Mouse (Mus musculus) kidney, adult 2 months (tissue): ENCODE results near the gene Gm11034. TPM values are rescaled to one million over a fixed set of nuclear protein-coding genes. Genes with fewer than 3 reads are reported as not detected.

Source experiments
- DNase-seq: peaks from one replicate; pipeline ENCODE4 v3.0.0; 2021
- H3K27ac ChIP-seq: fragments of 200-500 bp; 2 replicates; pipeline ENCODE4 v1.5.1; 2012; ENCODE audit warnings: low read depth, low read length, control low read depth, inconsistent platforms; ENCODE audit not compliant: insufficient read depth
- H3K27me3 ChIP-seq: fragments of 200-500 bp; replicated peaks from 2 replicates; pipeline ENCODE4 v1.6.1; 2012; ENCODE audit warnings: mild to moderate bottlenecking, moderate library complexity, low read length, inconsistent platforms; ENCODE audit not compliant: control insufficient read depth, insufficient read depth
- H3K36me3 ChIP-seq: fragments of 200-500 bp; 2 replicates; pipeline ENCODE4 v1.6.1; 2012; ENCODE audit warnings: mild to moderate bottlenecking, moderate library complexity, low read length, inconsistent platforms; ENCODE audit not compliant: control insufficient read depth, insufficient read depth
- H3K4me1 ChIP-seq: fragments of 200-500 bp; 2 replicates; pipeline ENCODE4 v1.6.1; 2011; ENCODE audit warnings: low read length; ENCODE audit not compliant: control insufficient read depth, insufficient read depth
- H3K4me3 ChIP-seq: fragments of 200-500 bp; 2 replicates; pipeline ENCODE4 v1.5.1; 2011; ENCODE audit warnings: mild to moderate bottlenecking, low read depth, low read length, control low read depth; ENCODE audit not compliant: insufficient read depth
- CTCF ChIP-seq: fragments of 200-500 bp; conservative IDR thresholded peaks from 2 replicates; pipeline ENCODE4 v1.5.1; 2011; ENCODE audit warnings: low read depth, mild to moderate bottlenecking, control low read depth, low read length, moderate library complexity, mixed read lengths; ENCODE audit not compliant: insufficient read depth, insufficient read length
- POLR2A ChIP-seq: fragments of 200-500 bp; IDR thresholded peaks from one replicate; pipeline ENCODE4 v1.6.1; 2011; ENCODE audit warnings: low read depth, low read length, control low read depth
- WGBS: fragments of 180-500 bp; shearing (Covaris S2); methylation state at CpG from one replicate; pipeline ENCODE4 v1.1.7; 2018; 5-methylcytosine and 5-hydroxymethylcytosine counted together
- polyA plus RNA-seq: library from polyadenylated mRNA; depleted of rRNA; stranded (reverse); fragments of >200 nt; gene quantifications from 2 replicates; pipeline ENCODE4 v1.2.3, GENCODE M21; 2012; rRNA removed

The Gm11034 gene
- polyA plus RNA-seq, 1 experiment: not detected

- no peak within 1 kb of the TSS for H3K4me3 ChIP-seq
- H3K27ac ChIP-seq: no peak within 1 kb of the TSS
- TF ChIP-seq POLR2A (no peak), CTCF (no peak)
- H3K27me3 ChIP-seq: no peaks in the 10 kb centered on the region
- no peak for DNase-seq
- H3K4me1 ChIP-seq: 0 out of 2 replicates have a peak, but pooled peaks cover under 1% of the 10 kb centered on the region
- 62% methylated on average over 12 of the region's 12 CpGs for WGBS
- no peaks in the 10 kb centered on the region for H3K36me3 ChIP-seq
Measured at GRCm38 (mm10) chr8:72189417-72190214, 23.8 kb downstream of the Gm11034 start, which contains the start of gene Hsh2d. Gene Hsh2d, plus strand, starts transcription at chr8:72189638.

GRCm38 (mm10) chr8:72187793-72188331 lies 25.6 kb downstream of the Gm11034 start:
- DNase-seq: no peak
- no peak overlapping the region for H3K27ac ChIP-seq
- WGBS: 93% methylated on average over 2 of the region's 2 CpGs
- H3K4me1 ChIP-seq: peaks cover 6% of the 10 kb centered on the region; the same call in 1 of the 2 replicates
- TF ChIP-seq CTCF (no peak), POLR2A (no peak)
- H3K36me3 ChIP-seq: no peaks in the 10 kb centered on the region
- no peak overlapping the region for H3K4me3 ChIP-seq
- H3K27me3 ChIP-seq: no peaks in the 10 kb centered on the region

GRCm38 (mm10) chr8:72183554-72184202 lies 29.8 kb downstream of the Gm11034 start:
- Histone ChIP-seq H3K27ac (no peak overlapping the region), H3K4me3 (no peak overlapping the region), H3K27me3 (no peaks in the 10 kb centered on the region), H3K4me1 (peaks cover 6% of the 10 kb centered on the region; the same call in 1 of the 2 replicates), H3K36me3 (no peaks in the 10 kb centered on the region)
- DNase-seq: no peak
- WGBS: 88% methylated on average over 2 of the region's 2 CpGs
- TF ChIP-seq POLR2A (no peak), CTCF (no peak)

GRCm38 (mm10) chr8:72177346-72177925 lies 36.0 kb downstream of the Gm11034 start:
- 68% methylated on average over 5 of the region's 5 CpGs for WGBS
- DNase-seq: peak; percentile 68
- no peaks in the 10 kb centered on the region for H3K4me1 ChIP-seq
- H3K36me3 ChIP-seq: peaks cover 2% of the 10 kb centered on the region
- TF ChIP-seq POLR2A (no peak), CTCF (peak; percentile 79)
- H3K4me3 ChIP-seq: no peak overlapping the region
- H3K27me3 ChIP-seq: no peaks in the 10 kb centered on the region
- no peak overlapping the region for H3K27ac ChIP-seq

GRCm38 (mm10) chr8:72169681-72170249 lies 43.7 kb downstream of the Gm11034 start:
- Histone ChIP-seq H3K4me1 (no peaks in the 10 kb centered on the region), H3K4me3 (no peak overlapping the region), H3K27ac (peak overlapping the region; percentile 49; the same call in 1 of the 2 replicates), H3K36me3 (peaks cover 2% of the 10 kb centered on the region), H3K27me3 (no peaks in the 10 kb centered on the region)
- TF ChIP-seq POLR2A (no peak), CTCF (no peak)
- WGBS: 57% methylated on average over 3 of the region's 3 CpGs
- peak; percentile 89 for DNase-seq

- Histone ChIP-seq H3K27me3 (no peaks in the 10 kb centered on the region), H3K36me3 (peaks cover under 1% of the 10 kb centered on the region), H3K27ac (peak overlapping the region; percentile 49; the same call in 1 of the 2 replicates), H3K4me1 (no peaks in the 10 kb centered on the region), H3K4me3 (no peak overlapping the region)
- WGBS: 94% methylated on average over 3 of the region's 3 CpGs
- no peak for TF ChIP-seq POLR2A
- TF ChIP-seq CTCF: no peak
- DNase-seq: no peak
Measured at GRCm38 (mm10) chr8:72169098-72169668, 44.3 kb downstream of the Gm11034 start.

Other genes starting within 250 kb of the Gm11034 start
- gene Cyp4f18, start 204.0 kb downstream of the Gm11034 start, polyA plus RNA-seq: 1.7 and 3.3 TPM in 2 replicates
- not detected in 2 replicates for gene Olfr372, start 172.4 kb downstream of the Gm11034 start, polyA plus RNA-seq
- not detected in 2 replicates for gene Olfr373, start 130.5 kb downstream of the Gm11034 start, polyA plus RNA-seq
- gene Olfr374, start 106.6 kb downstream of the Gm11034 start, polyA plus RNA-seq: not detected in 2 replicates
- gene Tpm4, start 78.7 kb downstream of the Gm11034 start, polyA plus RNA-seq: 43.9 and 55.7 TPM in 2 replicates
- gene Rab8a, start 52.4 kb downstream of the Gm11034 start, polyA plus RNA-seq: 112 and 148 TPM in 2 replicates
- 0.14 and 1.9 TPM in 2 replicates for gene Hsh2d, start 24.0 kb downstream of the Gm11034 start, polyA plus RNA-seq
- gene Cib3, start 799 bp downstream of the Gm11034 start, polyA plus RNA-seq: 0.04 TPM in 1 of 2 replicates, not detected in the other
- 54.7 and 59.6 TPM in 2 replicates for gene Fam32a, start 6.1 kb upstream of the Gm11034 start, polyA plus RNA-seq
- gene Ap1m1, start 26.4 kb upstream of the Gm11034 start, polyA plus RNA-seq: 72.6 and 75.0 TPM in 2 replicates
- 1.8 and 2.8 TPM in 2 replicates for gene Gm10282, start 91.6 kb upstream of the Gm11034 start, polyA plus RNA-seq
- gene Klf2, start 105.4 kb upstream of the Gm11034 start, polyA plus RNA-seq: 20.9 and 22.2 TPM in 2 replicates
- 30.3 and 31.9 TPM in 2 replicates for gene Eps15l1, start 207.8 kb upstream of the Gm11034 start, polyA plus RNA-seq
- 0.77 TPM in 2 replicates for gene Calr3, start 230.2 kb upstream of the Gm11034 start, polyA plus RNA-seq
- 6.8 and 7.2 TPM in 2 replicates for gene 1700030K09Rik, start 230.2 kb upstream of the Gm11034 start, polyA plus RNA-seq